Mouse (Mus musculus): ENCODE data around the gene Ccdc171. TPM values are rescaled to one million over a fixed set of nuclear protein-coding genes. Genes with fewer than 3 reads are reported as not detected.

Gene Ccdc171
- total RNA-seq, 2 experiments from 2014 or later = 4.0 to 7.3 TPM

Other genes starting within 250 kb of the Ccdc171 start
- 0.19 TPM in 1 of 2 replicates, not detected in the other for gene Ttc39b, start 201.3 kb upstream of the Ccdc171 start, total RNA-seq (2014; fragmentation: Nextera tagmentation)
- 0.26 and 1.6 TPM in 2 replicates for gene Ttc39b, start 201.3 kb upstream of the Ccdc171 start, total RNA-seq (2017)
- gene Snapc3, start 107.8 kb upstream of the Ccdc171 start, total RNA-seq (2014; fragmentation: Nextera tagmentation) = 17.6 and 17.9 TPM in 2 replicates
- 30.4 and 41.8 TPM in 2 replicates for gene Snapc3, start 107.8 kb upstream of the Ccdc171 start, total RNA-seq (2017)
- 83.2 and 91.2 TPM in 2 replicates for gene Psip1, start 39.1 kb upstream of the Ccdc171 start, total RNA-seq (2014; fragmentation: Nextera tagmentation)
- 138 and 162 TPM in 2 replicates for gene Psip1, start 39.1 kb upstream of the Ccdc171 start, total RNA-seq (2017)